Mouse (Mus musculus) cerebellum, adult 18-20 months (tissue): ENCODE results near the gene Thyn1.

Source experiments
- DNase-seq, 2 experiments: peaks; one replicate each; pipeline ENCODE4 v3.0.0; 2021

Gene Thyn1

GRCm38 (mm10) chr9:26999461-27000395 is at the start of gene Thyn1, which contains the start of gene Acad8:
Thyn1 (plus strand) TSS chr9:26999710.
Acad8 (minus strand) TSS chr9:26999566.
- peak; percentile 94 to 97 for DNase-seq

- no peak for DNase-seq
These were observed 21.8 kb upstream of the Thyn1 start for GRCm38 (mm10) chr9:26977754-26978153.

- DNase-seq, result no peak
These were observed 20.7 kb upstream of the Thyn1 start for GRCm38 (mm10) chr9:26978776-26979175.

- DNase-seq, result no peak
These were observed 14.4 kb upstream of the Thyn1 start for GRCm38 (mm10) chr9:26985090-26985613.

- no peak for DNase-seq
These were observed 13.7 kb upstream of the Thyn1 start for GRCm38 (mm10) chr9:26985668-26986277.

GRCm38 (mm10) chr9:26990181-26990580 is 9.3 kb upstream of the Thyn1 start:
- no peak for DNase-seq

- DNase-seq, result peak in 1 of 2 experiments; percentile 25
These were observed 6.4 kb upstream of the Thyn1 start for GRCm38 (mm10) chr9:26993118-26993517.

GRCm38 (mm10) chr9:26993900-26994299 is 5.6 kb upstream of the Thyn1 start:
- DNase-seq, result no peak

GRCm38 (mm10) chr9:26997062-26997461 is 2.4 kb upstream of the Thyn1 start:
- DNase-seq, result no peak

GRCm38 (mm10) chr9:26997501-26997900 is 2.0 kb upstream of the Thyn1 start:
- DNase-seq, result no peak

GRCm38 (mm10) chr9:26998669-26999460 is 645 bp upstream of the Thyn1 start:
- no peak for DNase-seq

- no peak for DNase-seq
These were observed 5.7 kb downstream of the Thyn1 start for GRCm38 (mm10) chr9:27005231-27005630.

- peak in 1 of 2 experiments; percentile 23 for DNase-seq
These were observed 6.4 kb downstream of the Thyn1 start for GRCm38 (mm10) chr9:27005933-27006332.

GRCm38 (mm10) chr9:27006866-27007265 is 7.4 kb downstream of the Thyn1 start:
- DNase-seq, result no peak

GRCm38 (mm10) chr9:27009231-27009630 is 9.7 kb downstream of the Thyn1 start:
- DNase-seq, result no peak

GRCm38 (mm10) chr9:27011572-27011971 is 12.1 kb downstream of the Thyn1 start:
- DNase-seq, result no peak

GRCm38 (mm10) chr9:27018961-27019360 is 19.5 kb downstream of the Thyn1 start:
- DNase-seq, result no peak

GRCm38 (mm10) chr9:27023681-27024080 is 24.2 kb downstream of the Thyn1 start:
- DNase-seq, result no peak

GRCm38 (mm10) chr9:27026708-27027107 is 27.2 kb downstream of the Thyn1 start:
- no peak for DNase-seq

GRCm38 (mm10) chr9:27029022-27029827 is 29.7 kb downstream of the Thyn1 start:
- peak; percentile 66 to 75 for DNase-seq

- peak; percentile 95 to 97 for DNase-seq
These were observed 30.6 kb downstream of the Thyn1 start, which contains the start of the genes Vps26b and Ncapd3 for GRCm38 (mm10) chr9:27029828-27030762. Vps26b (minus strand) TSS chr9:27030065. Ncapd3 (plus strand) TSS chr9:27030175.
